Mouse (Mus musculus) liver, embryonic 12.5 days (tissue): ENCODE data around the gene Yy1. TPM values are rescaled to one million over a fixed set of nuclear protein-coding genes. Genes with fewer than 3 reads are reported as not detected.

Experiments used
- ATAC-seq: fragments of 200-750 bp; cut with Nextera tagmentation; 2 replicates; pipeline ENCODE4 v1.8.0; 2017; ENCODE audit warnings: moderate number of reproducible peaks, mild to moderate bottlenecking, moderate library complexity
- H3K27ac ChIP-seq: fragments of 300-500 bp; sonication (generic); 2 replicates; pipeline ENCODE4 v1.5.1; 2016; ENCODE audit warnings: mild to moderate bottlenecking
- H3K27me3 ChIP-seq: fragments of 300-500 bp; sonication (generic); replicated peaks from 2 replicates; pipeline ENCODE4 v1.6.1; 2016; ENCODE audit warnings: mild to moderate bottlenecking, moderate library complexity
- H3K36me3 ChIP-seq: fragments of 300-500 bp; sonication (generic); 2 replicates; pipeline ENCODE4 v1.6.1; 2016; ENCODE audit warnings: mild to moderate bottlenecking, moderate library complexity
- H3K4me1 ChIP-seq: fragments of 300-500 bp; sonication (generic); 2 replicates; pipeline ENCODE4 v1.6.1; 2016
- H3K4me2 ChIP-seq: fragments of 300-500 bp; sonication (generic); 2 replicates; pipeline ENCODE4 v1.6.1; 2016; ENCODE audit warnings: mild to moderate bottlenecking, moderate library complexity
- H3K4me3 ChIP-seq: fragments of 300-500 bp; sonication (generic); 2 replicates; pipeline ENCODE4 v1.5.1; 2016; ENCODE audit warnings: mild to moderate bottlenecking, moderate library complexity
- H3K9ac ChIP-seq: fragments of 300-500 bp; sonication (generic); 2 replicates; pipeline ENCODE4 v1.6.1; 2016; ENCODE audit warnings: mild to moderate bottlenecking, moderate library complexity
- H3K9me3 ChIP-seq: fragments of 300-500 bp; sonication (generic); replicated peaks from 2 replicates; pipeline ENCODE4 v1.6.1; 2016; ENCODE audit warnings: mild to moderate bottlenecking, moderate library complexity
- WGBS: fragments of 180-500 bp; shearing (Covaris S2); methylation state at CpG from one replicate; pipeline ENCODE4 v1.1.7; 2016; ENCODE audit not compliant: insufficient replicate concordance; 5-methylcytosine and 5-hydroxymethylcytosine counted together
- polyA plus RNA-seq: library from polyadenylated mRNA; unstranded; fragments of >200 nt; fragmentation: Nextera tagmentation; extraction: Ambion mirVana; gene quantifications from 2 replicates; pipeline ENCODE4 v1.2.1, GENCODE M21; 2016

The Yy1 gene
- polyA plus RNA-seq, 1 experiment from 2014 or later, result 13.1 TPM

DNA sequence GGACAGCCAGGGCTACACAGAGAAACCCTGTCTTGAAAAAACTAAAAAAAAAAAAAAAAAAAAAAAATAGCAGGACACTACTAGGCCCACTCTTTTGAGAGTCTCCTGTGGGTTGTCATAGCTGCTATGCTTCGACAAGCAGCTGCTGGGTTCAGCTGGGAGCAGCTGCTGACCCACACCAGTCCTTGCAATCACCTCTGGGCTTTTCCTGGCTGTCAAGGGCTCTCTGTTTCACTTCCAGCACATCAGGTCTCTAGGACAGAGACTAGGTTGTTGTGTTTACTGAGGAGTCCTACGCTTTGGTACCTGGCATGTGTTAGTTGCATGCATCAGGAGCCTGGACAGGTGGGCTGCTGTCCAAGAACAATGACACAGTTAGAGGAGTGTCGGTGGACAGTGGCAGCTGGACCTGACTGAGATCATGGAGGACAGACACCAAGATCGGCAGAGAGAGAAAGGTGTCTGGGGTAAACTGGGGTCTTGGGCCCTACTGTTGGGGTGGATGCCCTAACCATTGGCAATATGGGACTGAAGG, 56.8 kb downstream of the Yy1 start:
- H3K9ac ChIP-seq, result no peak overlapping the region
- WGBS, result 69% methylated on average over 4 of the region's 4 CpGs
- no peak for ATAC-seq

DNA sequence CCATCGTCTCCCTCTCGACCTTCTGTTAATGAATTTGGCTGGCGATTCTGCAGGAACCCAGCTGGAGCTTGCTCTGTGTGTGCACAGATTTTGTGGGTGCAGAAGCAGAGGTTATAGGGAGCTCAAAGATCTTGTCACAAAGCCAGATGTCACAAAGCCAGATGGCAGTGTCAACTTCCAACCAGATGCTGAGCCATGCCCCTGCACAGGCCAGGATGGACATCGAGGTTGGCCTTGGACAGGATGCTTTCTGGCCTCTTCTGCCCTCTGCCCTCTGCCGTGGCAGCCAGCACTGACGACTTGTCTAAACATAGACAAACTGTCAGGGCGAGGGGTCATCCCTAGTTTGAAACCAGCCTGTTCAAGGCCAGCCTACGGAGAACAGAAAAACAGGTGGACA, 57.4 kb downstream of the Yy1 start:
- H3K9ac ChIP-seq, result no peak overlapping the region
- no peak overlapping the region for H3K4me3 ChIP-seq
- no peaks in the 10 kb centered on the region for H3K27me3 ChIP-seq
- 66% methylated on average over 8 of the region's 8 CpGs for WGBS
- H3K27ac ChIP-seq, result no peak overlapping the region
- H3K4me1 ChIP-seq, result peaks cover 21% of the 10 kb centered on the region
- no peaks in the 10 kb centered on the region for H3K9me3 ChIP-seq
- ATAC-seq, result peak; percentile 45
- H3K36me3 ChIP-seq, result peaks cover 2% of the 10 kb centered on the region; the same call in 1 of the 2 replicates
- no peak overlapping the region for H3K4me2 ChIP-seq

More for the DNA sequence above, 56.8 kb downstream of the Yy1 start:
- peaks cover 8% of the 10 kb centered on the region; the same call in 1 of the 2 replicates for H3K36me3 ChIP-seq
- no peaks in the 10 kb centered on the region for H3K9me3 ChIP-seq
- H3K4me3 ChIP-seq, result no peak overlapping the region
- no peaks in the 10 kb centered on the region for H3K27me3 ChIP-seq
- H3K4me1 ChIP-seq, result peaks cover 22% of the 10 kb centered on the region
- no peak overlapping the region for H3K27ac ChIP-seq
- no peak overlapping the region for H3K4me2 ChIP-seq

DNA sequence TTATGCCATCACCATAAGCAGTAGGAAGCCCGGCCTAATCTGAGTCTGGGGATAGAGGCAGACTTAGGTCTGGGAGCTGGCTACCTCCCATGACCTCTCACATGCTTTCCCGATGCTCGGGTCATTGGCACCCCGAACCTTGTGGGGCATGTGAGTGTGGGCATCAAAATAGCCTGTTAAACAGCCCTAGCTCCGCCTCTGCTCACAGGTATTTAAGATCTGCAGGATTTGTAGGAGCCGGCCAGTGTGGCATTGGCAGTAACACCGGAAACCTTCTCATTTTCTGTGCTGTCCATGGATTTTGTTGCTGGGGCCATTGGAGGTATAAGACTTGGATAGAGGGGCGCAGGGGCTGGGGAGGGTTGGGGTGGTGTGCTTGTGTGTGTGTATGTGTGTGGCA, 58.1 kb downstream of the Yy1 start:
- Histone ChIP-seq H3K4me2 (no peak overlapping the region), H3K27ac (no peak overlapping the region), H3K4me1 (peaks cover 14% of the 10 kb centered on the region), H3K4me3 (no peak overlapping the region), H3K36me3 (no peaks in the 10 kb centered on the region), H3K27me3 (no peaks in the 10 kb centered on the region), H3K9me3 (no peaks in the 10 kb centered on the region), H3K9ac (no peak overlapping the region)
- ATAC-seq, result no peak
- 71% methylated on average over 8 of the region's 8 CpGs for WGBS

DNA sequence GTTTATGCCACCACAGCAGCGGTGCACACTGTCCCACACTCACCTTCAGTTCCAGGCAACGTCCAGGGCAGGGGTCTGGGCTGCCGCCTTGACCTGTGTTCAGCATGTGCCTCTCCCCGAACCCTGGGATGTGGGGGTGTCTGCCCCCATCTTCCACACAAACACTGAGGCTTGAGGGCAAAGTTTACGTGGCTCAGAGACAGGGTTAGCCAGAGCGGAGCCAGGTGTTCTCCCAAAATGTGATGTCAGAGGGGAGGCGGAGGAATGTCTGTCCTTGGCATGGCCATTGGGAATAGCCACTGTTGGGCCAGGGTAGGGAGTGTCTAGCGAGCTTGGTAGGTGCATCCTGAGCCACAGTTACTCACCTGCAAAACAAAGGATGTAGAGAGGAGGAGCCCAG, 60.0 kb downstream of the Yy1 start:
- no peaks in the 10 kb centered on the region for H3K36me3 ChIP-seq
- H3K4me1 ChIP-seq, result peaks cover 13% of the 10 kb centered on the region
- H3K27ac ChIP-seq, result no peak overlapping the region
- ATAC-seq, result no peak
- no peaks in the 10 kb centered on the region for H3K9me3 ChIP-seq
- H3K27me3 ChIP-seq, result no peaks in the 10 kb centered on the region
- no peak overlapping the region for H3K4me3 ChIP-seq
- H3K4me2 ChIP-seq, result no peak overlapping the region
- no peak overlapping the region for H3K9ac ChIP-seq
- 71% methylated on average over 8 of the region's 8 CpGs for WGBS

DNA sequence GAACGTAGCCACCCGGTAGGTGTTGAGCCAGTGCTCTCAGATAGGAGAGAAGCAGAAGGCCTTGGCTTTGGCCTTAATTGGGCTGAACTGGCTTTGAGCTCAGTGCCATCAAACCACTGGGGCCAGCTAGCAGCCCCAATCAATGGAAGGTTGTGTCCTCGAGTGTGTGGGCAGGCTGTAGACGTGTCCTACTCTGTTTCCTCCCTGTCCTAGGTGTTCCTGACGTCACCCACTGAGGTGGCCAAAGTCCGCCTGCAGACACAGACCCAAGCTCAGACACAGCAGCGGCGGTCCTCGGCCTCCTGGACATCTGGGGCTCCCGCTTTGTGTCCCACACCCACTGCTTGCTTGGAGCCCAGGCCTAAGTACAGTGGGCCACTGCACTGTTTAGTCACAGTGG, 62.3 kb downstream of the Yy1 start:
- Histone ChIP-seq H3K36me3 (peaks cover 14% of the 10 kb centered on the region), H3K9ac (no peak overlapping the region), H3K4me1 (peaks cover 24% of the 10 kb centered on the region), H3K27ac (no peak overlapping the region), H3K27me3 (no peaks in the 10 kb centered on the region), H3K4me3 (no peak overlapping the region), H3K4me2 (no peak overlapping the region), H3K9me3 (no peaks in the 10 kb centered on the region)
- WGBS, result 69% methylated on average over 10 of the region's 10 CpGs
- ATAC-seq, result no peak

DNA sequence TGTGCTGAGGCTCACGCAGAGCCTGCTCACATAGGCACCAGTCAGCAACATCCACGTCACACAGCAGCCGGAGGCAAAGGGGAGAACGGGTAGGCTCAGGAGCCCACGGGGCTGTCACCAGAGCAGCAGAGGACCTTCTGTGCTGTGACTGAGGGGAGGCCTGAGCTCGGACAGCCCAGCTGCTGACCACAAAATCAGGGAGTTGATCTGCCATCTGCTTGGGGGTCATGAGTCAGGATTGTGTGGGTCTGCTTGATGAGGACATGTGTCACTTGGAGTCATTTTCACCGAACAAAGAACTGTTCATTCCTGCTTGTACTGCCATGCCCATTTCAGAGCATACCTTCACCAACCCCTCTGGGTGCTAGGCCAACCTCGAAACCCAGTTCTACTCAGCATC, 63.4 kb downstream of the Yy1 start:
- ATAC-seq, result no peak
- no peak overlapping the region for H3K9ac ChIP-seq
- peaks cover 25% of the 10 kb centered on the region for H3K36me3 ChIP-seq
- H3K4me3 ChIP-seq, result no peak overlapping the region
- H3K27me3 ChIP-seq, result no peaks in the 10 kb centered on the region
- peaks cover 20% of the 10 kb centered on the region for H3K4me1 ChIP-seq
- WGBS, result 74% methylated on average over 8 of the region's 8 CpGs
- H3K27ac ChIP-seq, result no peak overlapping the region
- H3K9me3 ChIP-seq, result no peaks in the 10 kb centered on the region
- H3K4me2 ChIP-seq, result no peak overlapping the region

DNA sequence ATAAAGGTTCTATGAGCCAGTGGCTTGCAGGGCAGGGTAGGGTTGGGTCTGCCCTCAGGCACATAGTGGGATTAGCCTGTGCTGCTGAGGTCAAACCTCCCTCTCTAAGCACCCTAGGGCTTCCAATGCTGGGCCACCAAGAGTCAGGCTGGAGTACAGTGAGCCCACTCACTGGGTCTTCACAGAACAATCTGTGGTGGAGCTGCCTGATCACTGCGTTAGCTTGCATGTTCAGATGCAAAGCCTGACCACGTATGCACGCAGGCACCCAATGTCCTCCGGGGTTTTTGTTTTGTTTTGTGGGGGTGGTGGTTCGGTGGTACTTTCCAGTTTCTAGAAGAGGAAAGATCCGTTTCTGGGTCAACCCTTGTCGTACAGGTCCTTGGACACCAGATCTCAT, 64.3 kb downstream of the Yy1 start:
- H3K4me3 ChIP-seq, result no peak overlapping the region
- H3K27ac ChIP-seq, result no peak overlapping the region
- no peaks in the 10 kb centered on the region for H3K27me3 ChIP-seq
- peaks cover 34% of the 10 kb centered on the region for H3K36me3 ChIP-seq
- no peak overlapping the region for H3K9ac ChIP-seq
- WGBS, result 75% methylated on average over 7 of the region's 7 CpGs
- no peak for ATAC-seq
- H3K4me2 ChIP-seq, result no peak overlapping the region
- H3K4me1 ChIP-seq, result peaks cover 12% of the 10 kb centered on the region
- H3K9me3 ChIP-seq, result no peaks in the 10 kb centered on the region

DNA sequence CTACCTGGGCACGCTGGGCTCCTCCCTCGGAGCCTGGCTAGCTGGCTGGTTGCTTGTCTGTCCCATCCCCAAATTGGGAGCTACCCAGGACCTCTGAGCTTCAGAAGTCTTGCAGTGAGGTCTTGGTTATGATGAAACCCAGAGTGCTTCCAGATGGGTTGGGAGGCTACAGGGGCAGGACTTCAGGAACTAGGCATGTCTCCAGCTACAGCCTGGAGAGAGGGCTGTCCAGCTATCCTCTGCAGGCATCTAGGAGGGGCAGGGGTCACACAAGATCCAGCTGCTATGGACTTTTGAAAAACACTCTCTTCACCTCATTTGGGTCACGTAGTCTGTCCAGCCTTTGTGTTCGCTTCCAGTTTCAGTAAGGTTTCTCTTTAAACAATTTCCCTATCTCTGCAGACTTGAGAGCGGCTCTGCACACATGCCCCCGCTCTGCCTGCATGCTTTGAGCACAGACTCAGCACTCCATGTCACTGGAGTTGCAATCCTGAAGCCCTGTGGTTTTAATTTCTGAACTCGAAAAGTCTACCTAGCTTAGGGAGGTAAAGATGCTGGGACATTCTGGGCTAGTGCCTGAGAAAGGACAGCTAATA, 64.9 kb downstream of the Yy1 start:
- H3K27ac ChIP-seq, result no peak overlapping the region

DNA sequence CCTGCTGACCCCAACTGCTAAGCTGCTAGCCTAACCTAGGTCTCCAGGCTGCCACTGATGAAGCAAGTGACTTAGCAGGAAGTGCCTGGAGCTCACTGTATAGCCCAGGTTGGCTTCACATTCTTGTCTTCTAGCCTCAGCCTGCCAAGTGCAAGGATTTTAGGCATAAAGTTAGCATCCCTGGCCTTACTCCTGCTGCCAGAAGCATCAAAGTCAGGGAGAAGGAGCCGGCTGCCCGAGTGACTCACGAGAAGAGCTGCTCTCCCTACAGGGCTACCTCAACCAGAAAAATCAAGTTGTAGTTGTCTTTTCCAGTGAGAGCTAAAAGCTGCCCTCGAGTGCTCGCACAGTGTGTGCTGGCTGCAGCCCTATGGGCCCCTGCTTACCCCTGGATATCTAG, 65.7 kb downstream of the Yy1 start:
- H3K27me3 ChIP-seq, result no peaks in the 10 kb centered on the region
- H3K36me3 ChIP-seq, result peaks cover 48% of the 10 kb centered on the region
- ATAC-seq, result peak; percentile 45; the same call in 1 of the 2 replicates
- no peak overlapping the region for H3K27ac ChIP-seq
- H3K4me1 ChIP-seq, result peaks cover 12% of the 10 kb centered on the region
- no peak overlapping the region for H3K4me2 ChIP-seq
- no peak overlapping the region for H3K4me3 ChIP-seq
- no peak overlapping the region for H3K9ac ChIP-seq
- H3K9me3 ChIP-seq, result no peaks in the 10 kb centered on the region
- WGBS, result 62% methylated on average over 5 of the region's 5 CpGs

More for the DNA sequence above, 64.9 kb downstream of the Yy1 start:
- no peak for ATAC-seq
- WGBS, result 73% methylated on average over 7 of the region's 7 CpGs
- Histone ChIP-seq H3K9me3 (no peaks in the 10 kb centered on the region), H3K4me1 (peaks cover 12% of the 10 kb centered on the region), H3K4me2 (no peak overlapping the region), H3K27me3 (no peaks in the 10 kb centered on the region), H3K9ac (no peak overlapping the region), H3K4me3 (no peak overlapping the region), H3K36me3 (peaks cover 40% of the 10 kb centered on the region)

DNA sequence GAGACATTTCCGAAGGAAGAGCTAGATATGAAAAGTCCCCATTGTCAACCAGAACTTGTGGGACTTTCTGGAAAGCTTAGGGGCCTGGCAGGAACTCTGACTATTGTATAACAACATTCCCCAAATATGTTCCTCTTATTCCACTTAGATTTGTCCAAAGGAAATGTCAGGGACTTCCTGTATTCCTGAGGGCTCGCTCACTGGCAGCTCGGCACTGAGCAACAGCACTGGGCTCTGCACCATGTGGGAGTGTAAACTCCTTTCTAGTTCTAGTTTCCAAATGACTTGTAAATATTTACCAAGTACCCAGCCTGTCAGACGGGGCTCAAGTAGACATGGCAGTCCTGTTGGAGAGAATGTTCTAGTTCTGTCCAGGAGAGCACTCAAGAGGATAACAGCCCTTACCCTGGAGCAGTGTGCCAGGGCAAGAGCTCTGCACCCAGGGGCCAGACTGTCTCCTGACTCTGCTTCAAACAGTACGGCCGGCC, 72.3 kb downstream of the Yy1 start:
- Histone ChIP-seq H3K36me3 (peaks cover 98% of the 10 kb centered on the region), H3K27ac (no peak overlapping the region)

DNA sequence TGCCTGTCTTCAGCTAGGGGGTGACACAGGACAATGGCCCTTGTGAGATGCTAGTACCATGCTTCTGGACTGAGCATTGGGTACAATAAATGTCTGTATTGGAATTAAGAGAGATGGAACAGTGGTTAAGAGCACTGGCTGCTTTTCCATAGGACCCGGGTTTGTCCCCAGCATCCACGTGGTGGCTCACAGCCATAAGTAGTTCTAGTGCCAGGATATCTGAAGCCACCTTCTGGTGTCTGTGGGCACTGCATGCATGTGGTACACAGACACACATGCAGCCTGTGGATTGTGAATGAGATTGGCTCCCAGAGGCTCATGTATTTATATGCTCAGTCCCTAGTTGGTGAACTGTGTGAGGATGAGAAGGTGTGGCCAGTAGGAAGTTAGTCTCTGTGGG, 76.8 kb downstream of the Yy1 start:
- Histone ChIP-seq H3K27ac (no peak overlapping the region), H3K36me3 (peaks cover 97% of the 10 kb centered on the region), H3K9me3 (no peaks in the 10 kb centered on the region), H3K4me1 (no peaks in the 10 kb centered on the region), H3K4me2 (no peak overlapping the region), H3K9ac (no peak overlapping the region), H3K27me3 (no peaks in the 10 kb centered on the region), H3K4me3 (no peak overlapping the region)
- no peak for ATAC-seq
- 76% methylated on average over 2 of the region's 2 CpGs for WGBS

More for the DNA sequence above, 72.3 kb downstream of the Yy1 start:
- no peak for ATAC-seq
- Histone ChIP-seq H3K4me1 (no peaks in the 10 kb centered on the region), H3K27me3 (no peaks in the 10 kb centered on the region), H3K9me3 (no peaks in the 10 kb centered on the region), H3K4me2 (no peak overlapping the region), H3K4me3 (no peak overlapping the region), H3K9ac (no peak overlapping the region)
- WGBS, result 82% methylated on average over 6 of the region's 6 CpGs
